Mouse (Mus musculus) olfactory bulb, adult 2 months (tissue): ENCODE results near the gene Ppm1n.

ENCODE experiments used
- CTCF ChIP-seq: fragments of 200-500 bp; IDR thresholded peaks from 2 replicates; pipeline ENCODE4 v1.5.1; 2012; ENCODE audit warnings: low read depth, mild to moderate bottlenecking, low read length, moderate library complexity; ENCODE audit not compliant: insufficient read depth
- POLR2A ChIP-seq: fragments of 200-500 bp; IDR thresholded peaks from 2 replicates; pipeline ENCODE4 v1.6.1; 2012; ENCODE audit warnings: mild to moderate bottlenecking, low read depth, low read length, moderate library complexity; ENCODE audit not compliant: insufficient read depth

DNA sequence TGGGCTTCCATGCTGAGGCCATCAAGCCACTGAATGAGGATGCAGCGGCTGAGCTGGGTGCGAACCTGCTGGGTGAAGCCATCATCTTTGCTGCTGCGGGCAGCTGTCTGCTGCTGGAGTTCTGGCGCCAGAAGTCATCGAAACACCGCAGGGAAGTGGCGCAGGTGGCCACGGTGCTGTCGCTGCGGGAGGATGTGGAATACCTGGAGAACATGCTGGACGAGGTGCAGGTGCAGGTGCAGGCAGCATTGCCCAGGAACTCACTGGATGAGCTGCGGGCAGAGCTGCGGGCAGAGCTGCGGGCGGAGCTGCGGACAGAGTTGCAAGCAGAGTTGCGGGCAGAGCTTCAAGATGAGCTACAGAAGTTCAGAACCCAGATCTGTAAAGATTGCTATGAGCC is 24.5 kb downstream of the Ppm1n start:
- TF ChIP-seq CTCF (no peak), POLR2A (no peak)
